Mouse (Mus musculus): ENCODE measurements around the gene Adpgk. TPM values are rescaled to one million over a fixed set of nuclear protein-coding genes. Genes with fewer than 3 reads are reported as not detected.
A peak's percentile ranks its signal among the peaks of the same experiment; 100 is the strongest.

Gene Adpgk
- total and polyA plus RNA-seq, 2 experiments from 2014 or later: 16.2 to 26.8 TPM

DNA sequence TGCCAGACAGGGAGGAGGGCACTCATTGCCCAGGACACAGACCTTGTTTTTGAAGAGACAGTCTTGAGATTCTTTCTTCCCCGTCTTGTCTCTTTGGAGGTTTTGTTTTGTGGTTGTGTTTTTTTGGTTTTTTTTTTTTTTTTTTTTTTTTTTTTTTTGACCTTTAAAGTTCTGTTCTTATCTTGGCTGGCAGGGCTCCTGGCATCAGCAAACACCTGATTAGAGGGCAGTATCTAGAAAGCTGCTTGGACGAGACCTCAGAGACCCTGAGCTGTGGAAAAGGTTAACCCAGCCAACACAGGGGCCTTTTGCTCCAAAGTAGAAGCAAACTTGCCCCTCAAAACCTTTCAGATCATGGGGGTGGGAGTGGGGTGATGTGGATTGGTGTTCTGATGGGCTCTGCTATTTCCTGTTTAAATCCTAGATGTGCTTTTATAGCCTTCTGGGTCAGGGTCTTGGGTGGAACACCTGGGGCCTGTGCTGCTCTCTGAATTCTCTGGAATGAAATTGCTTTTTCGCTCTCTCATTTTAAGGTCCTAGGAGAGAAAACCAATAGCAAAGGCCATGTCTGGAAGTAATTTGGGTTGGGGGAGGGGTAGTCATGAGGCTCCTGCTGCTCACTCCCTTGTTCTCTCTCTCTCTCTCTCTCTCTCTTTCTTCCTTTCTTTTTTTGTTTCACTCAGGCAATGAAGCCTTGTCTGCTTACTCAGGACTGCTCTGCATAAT, 2.5 kb upstream of the Adpgk start:
- 85% methylated on average over 3 of the region's 3 CpGs for WGBS
- Histone ChIP-seq H3K4me1 (ENCODE audit: insufficient read depth) (peaks cover 8% of the 10 kb centered on the region; the same call in 1 of the 2 replicates), H3K27ac (ENCODE audit: low read depth, low read length) (no peak overlapping the region), H3K9me3 (ENCODE audit: low read length) (no peaks in the 10 kb centered on the region), H3K4me3 (ENCODE audit: low read depth, low read length) (no peak overlapping the region), H3K27me3 (ENCODE audit: insufficient read depth, low read length) (no peaks in the 10 kb centered on the region), H3K4me2 (ENCODE audit: low read depth) (no peak overlapping the region), H3K36me3 (ENCODE audit: insufficient read depth) (no peaks in the 10 kb centered on the region), H3K9ac (no peak overlapping the region)
- no peak for DNase-seq
- ATAC-seq: no peak
- TF ChIP-seq CTCF (IDR thresholded peaks at IDR 0.05; ENCODE audit: low read depth): no peak

DNA sequence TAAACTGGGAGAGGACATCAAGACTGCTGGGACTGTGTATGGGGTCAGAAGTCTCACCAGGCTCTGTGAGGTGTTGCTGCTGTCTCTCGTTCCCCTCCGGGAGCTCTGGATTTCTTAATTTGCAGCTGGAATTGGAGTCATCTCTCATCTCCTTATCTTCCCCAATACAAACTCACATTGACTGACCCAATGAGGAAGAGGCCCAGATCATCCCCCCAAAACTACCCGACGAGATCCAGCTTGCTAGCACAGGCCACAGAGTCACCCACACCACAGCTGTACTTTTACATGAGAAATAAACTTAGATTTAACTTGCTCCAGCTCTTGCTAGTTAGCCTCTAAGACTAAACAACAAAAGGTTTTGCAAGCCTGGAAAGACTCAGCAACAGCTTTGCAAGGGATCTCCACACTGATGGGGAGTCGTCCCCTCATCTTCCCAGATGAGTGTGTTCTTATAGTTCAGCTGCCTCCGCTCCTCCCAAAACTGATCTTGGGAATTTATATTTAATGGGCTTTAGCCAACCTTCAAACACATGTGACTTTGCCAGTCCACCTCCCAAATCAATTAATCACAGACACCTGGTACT, 1.7 kb upstream of the Adpgk start:
- DNase-seq (no peak), ATAC-seq (no peak)
- Histone ChIP-seq H3K27ac (ENCODE audit: low read depth, low read length) (no peak overlapping the region), H3K4me1 (ENCODE audit: insufficient read depth) (peaks cover 8% of the 10 kb centered on the region; the same call in 1 of the 2 replicates), H3K27me3 (ENCODE audit: insufficient read depth, low read length) (no peaks in the 10 kb centered on the region), H3K4me2 (ENCODE audit: low read depth) (no peak overlapping the region), H3K9ac (no peak overlapping the region), H3K4me3 (ENCODE audit: low read depth, low read length) (no peak overlapping the region), H3K9me3 (ENCODE audit: low read length) (no peaks in the 10 kb centered on the region), H3K36me3 (ENCODE audit: insufficient read depth) (no peaks in the 10 kb centered on the region)
- 83% methylated on average over 6 of the region's 6 CpGs for WGBS
- TF ChIP-seq CTCF (IDR thresholded peaks at IDR 0.05; ENCODE audit: low read depth): no peak

DNA sequence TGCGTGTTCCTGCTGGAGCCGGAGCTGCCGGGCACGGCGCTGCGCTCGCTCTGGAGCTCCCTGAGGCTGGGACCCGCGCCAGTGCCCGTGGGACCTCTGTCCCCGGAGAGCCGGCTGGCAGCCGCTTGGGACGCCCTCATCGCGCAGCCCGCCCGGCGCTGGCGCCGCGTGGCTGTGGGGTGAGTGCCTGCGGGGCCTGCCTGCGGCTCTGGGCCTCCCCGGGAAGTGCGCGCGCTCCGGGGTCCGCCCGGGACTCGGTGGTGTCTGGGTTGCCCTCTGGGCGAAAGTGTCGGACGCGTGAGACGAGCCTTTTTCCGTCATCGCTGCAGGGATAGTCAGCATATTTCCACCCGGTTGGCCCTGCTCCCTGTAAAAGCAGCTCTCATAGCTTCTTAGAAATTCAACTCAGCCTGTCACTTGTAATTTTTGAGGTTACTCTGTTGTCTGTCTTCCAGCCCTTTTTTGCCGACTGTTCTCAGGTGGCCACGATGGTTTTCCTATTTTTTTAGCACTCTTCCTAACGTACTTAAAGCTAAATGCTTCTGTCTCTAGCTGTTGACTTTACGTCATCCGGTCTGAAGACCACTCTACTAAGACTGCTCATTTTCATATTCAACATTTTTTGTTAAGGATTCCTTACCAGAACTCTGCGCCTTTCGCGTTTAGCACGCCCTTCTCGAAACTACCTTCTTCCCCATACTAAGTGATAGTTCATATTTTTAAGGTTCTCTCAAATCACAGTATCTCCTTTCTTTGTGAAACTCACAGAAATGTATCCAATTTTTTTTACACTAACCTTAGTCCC, 532 bp downstream of the Adpgk start:
- 1% methylated on average over 50 of the region's 50 CpGs for WGBS
- Histone ChIP-seq H3K4me1 (ENCODE audit: insufficient read depth) (peaks cover 8% of the 10 kb centered on the region; the same call in 1 of the 2 replicates), H3K4me2 (ENCODE audit: low read depth) (peak overlapping the region; percentile 62), H3K27ac (ENCODE audit: low read depth, low read length) (peak overlapping the region; percentile 89), H3K9ac (peak overlapping the region; percentile 77), H3K4me3 (ENCODE audit: low read depth, low read length) (peak overlapping the region; percentile 73), H3K9me3 (ENCODE audit: low read length) (no peaks in the 10 kb centered on the region), H3K36me3 (ENCODE audit: insufficient read depth) (no peaks in the 10 kb centered on the region), H3K27me3 (ENCODE audit: insufficient read depth, low read length) (no peaks in the 10 kb centered on the region)
- peak; percentile 64 for ATAC-seq
- TF ChIP-seq CTCF (IDR thresholded peaks at IDR 0.05; ENCODE audit: low read depth): no peak
- DNase-seq: no peak

DNA sequence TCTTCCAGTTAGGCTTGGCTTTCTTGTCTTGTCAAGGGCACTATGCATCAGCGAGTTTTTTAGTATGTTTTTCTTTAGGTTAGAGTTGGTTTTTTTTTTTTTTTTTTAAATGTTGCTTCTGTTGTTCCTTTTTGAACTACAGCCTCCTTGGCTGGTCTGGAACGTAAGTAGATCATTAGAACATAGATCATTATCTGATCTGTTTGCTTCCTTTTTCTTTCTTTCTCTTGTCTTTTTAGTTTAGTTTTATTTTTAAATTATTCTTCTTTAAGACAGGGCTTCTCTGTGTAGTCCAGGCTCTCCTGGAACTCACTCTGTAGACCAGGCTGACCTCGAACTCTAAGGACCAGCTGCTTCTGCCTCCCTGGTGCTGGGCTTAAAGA, 1.1 kb downstream of the Adpgk start:
- 50% methylated on average over 3 of the region's 3 CpGs for WGBS
- no peaks in the 10 kb centered on the region for H3K27me3 ChIP-seq (ENCODE audit: insufficient read depth, low read length)
- TF ChIP-seq CTCF (IDR thresholded peaks at IDR 0.05; ENCODE audit: low read depth): no peak
- peaks cover 8% of the 10 kb centered on the region; the same call in 1 of the 2 replicates for H3K4me1 ChIP-seq (ENCODE audit: insufficient read depth)
- no peak overlapping the region for H3K27ac ChIP-seq (ENCODE audit: low read depth, low read length)
- no peaks in the 10 kb centered on the region for H3K36me3 ChIP-seq (ENCODE audit: insufficient read depth)
- DNase-seq (no peak), ATAC-seq (no peak)
- H3K4me2 ChIP-seq (ENCODE audit: low read depth): peak overlapping the region; percentile 62
- peak overlapping the region; percentile 73 for H3K4me3 ChIP-seq (ENCODE audit: low read depth, low read length)
- peak overlapping the region; percentile 77 for H3K9ac ChIP-seq
- no peaks in the 10 kb centered on the region for H3K9me3 ChIP-seq (ENCODE audit: low read length)

DNA sequence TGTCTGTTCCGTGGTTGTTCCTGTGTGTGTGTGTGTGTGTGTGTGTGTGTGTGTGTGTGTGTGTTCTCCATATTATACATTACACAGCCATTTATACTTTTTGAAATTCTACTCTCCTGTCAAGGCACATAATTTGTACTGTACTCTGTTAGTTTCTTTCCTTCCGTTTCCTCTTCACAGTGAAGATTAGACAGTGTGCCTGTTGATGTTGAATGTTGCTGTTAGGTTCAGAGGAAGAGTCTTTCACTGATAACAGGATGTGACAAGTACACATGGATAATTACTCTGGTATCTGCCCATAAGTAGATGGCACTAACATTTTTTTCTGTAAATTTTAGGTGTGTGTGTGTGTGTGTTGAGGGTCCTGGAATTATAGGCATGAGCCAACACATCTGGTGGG, 5.1 kb downstream of the Adpgk start:
- Histone ChIP-seq H3K9me3 (ENCODE audit: low read length) (no peaks in the 10 kb centered on the region), H3K4me1 (ENCODE audit: insufficient read depth) (peaks cover 3% of the 10 kb centered on the region; the same call in 1 of the 2 replicates), H3K27me3 (ENCODE audit: insufficient read depth, low read length) (no peaks in the 10 kb centered on the region), H3K36me3 (ENCODE audit: insufficient read depth) (peaks cover 18% of the 10 kb centered on the region), H3K9ac (no peak overlapping the region), H3K4me3 (ENCODE audit: low read depth, low read length) (no peak overlapping the region), H3K27ac (ENCODE audit: low read depth, low read length) (no peak overlapping the region), H3K4me2 (ENCODE audit: low read depth) (no peak overlapping the region)
- DNase-seq (no peak), ATAC-seq (no peak)
- 93% methylated on average over 2 of the region's 2 CpGs for whole genome bisulfite sequencing
- no peak for TF ChIP-seq CTCF (IDR thresholded peaks at IDR 0.05; ENCODE audit: low read depth)

DNA sequence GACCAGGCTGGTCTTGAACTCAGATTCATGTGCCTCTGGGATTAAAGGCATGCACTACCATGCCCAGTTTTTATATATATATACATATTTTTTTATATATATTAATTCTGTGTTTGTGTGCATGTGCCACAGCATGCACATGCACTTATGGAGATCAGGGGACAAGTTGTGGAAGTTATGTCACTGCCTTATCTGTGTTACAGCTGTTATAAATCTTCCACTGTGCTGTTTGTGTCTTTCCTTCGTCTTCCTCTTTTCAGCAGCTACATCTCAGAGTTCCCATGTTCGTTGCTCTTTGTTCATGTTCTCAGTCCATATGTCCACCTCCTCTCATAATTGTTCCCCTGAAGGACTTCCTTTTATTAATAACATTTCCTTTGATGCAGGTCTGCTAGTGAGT, 16.5 kb downstream of the Adpgk start:
- no peaks in the 10 kb centered on the region for H3K27me3 ChIP-seq (ENCODE audit: insufficient read depth, low read length)
- H3K9ac ChIP-seq: no peak overlapping the region
- no peak for TF ChIP-seq CTCF (IDR thresholded peaks at IDR 0.05; ENCODE audit: low read depth)
- 85% methylated on average over 2 of the region's 2 CpGs for WGBS
- no peak overlapping the region for H3K27ac ChIP-seq (ENCODE audit: low read depth, low read length)
- H3K4me3 ChIP-seq (ENCODE audit: low read depth, low read length): no peak overlapping the region
- peaks cover 37% of the 10 kb centered on the region for H3K36me3 ChIP-seq (ENCODE audit: insufficient read depth)
- H3K4me2 ChIP-seq (ENCODE audit: low read depth): no peak overlapping the region
- DNase-seq: no peak
- no peaks in the 10 kb centered on the region for H3K4me1 ChIP-seq (ENCODE audit: insufficient read depth)
- ATAC-seq: no peak
- H3K9me3 ChIP-seq (ENCODE audit: low read length): no peaks in the 10 kb centered on the region
